Mouse (Mus musculus) stomach, postnatal 0 days (tissue): ENCODE measurements around the gene 2700049A03Rik.

Experiments
- CTCF ChIP-seq: IDR thresholded peaks from 2 replicates; pipeline ENCODE4 v1.5.1; 2016; ENCODE audit warnings: antibody characterized with exemption, low read depth, mild to moderate bottlenecking, moderate library complexity
- EP300 ChIP-seq: optimal IDR thresholded peaks from 2 replicates; pipeline ENCODE3; 2016; ENCODE audit warnings: antibody characterized with exemption

- no peak for TF ChIP-seq CTCF
- TF ChIP-seq EP300 = no peak
Measured at GRCm38 (mm10) chr12:71258196-71258920, 121.7 kb downstream of the 2700049A03Rik start.
